Mouse (Mus musculus) hindbrain, embryonic 11.5 days (tissue): ENCODE results near the gene Mrpl54. TPM values are rescaled to one million over a fixed set of nuclear protein-coding genes. Genes with fewer than 3 reads are reported as not detected.

Experiments used
- ATAC-seq: fragments of 200-750 bp; cut with Nextera tagmentation; 2 replicates; pipeline ENCODE4 v1.8.0; 2017; ENCODE audit warnings: mild to moderate bottlenecking, moderate TSS enrichment, moderate library complexity; ENCODE audit not compliant: low FRiP score
- DNase-seq: peaks from one replicate; pipeline ENCODE4 v3.0.0-alpha.2; 2015; ENCODE audit warnings: low spot score
- H3K27ac ChIP-seq: fragments of 300-500 bp; sonication (generic); 2 replicates; pipeline ENCODE4 v1.5.1; 2014; ENCODE audit warnings: mild to moderate bottlenecking, low read depth, low read length
- H3K27me3 ChIP-seq: fragments of 300-500 bp; sonication (generic); 2 replicates; pipeline ENCODE4 v1.6.1; 2014; ENCODE audit warnings: mild to moderate bottlenecking, low read length, moderate library complexity, mixed read lengths; ENCODE audit not compliant: control insufficient read depth, insufficient read depth
- H3K36me3 ChIP-seq: fragments of 300-500 bp; sonication (generic); 2 replicates; pipeline ENCODE4 v1.6.1; 2014; ENCODE audit warnings: mild to moderate bottlenecking, low read length, moderate library complexity, mixed read lengths; ENCODE audit not compliant: control insufficient read depth, insufficient read depth
- H3K4me1 ChIP-seq: fragments of 300-500 bp; sonication (generic); replicated peaks from 2 replicates; pipeline ENCODE4 v1.6.1; 2014; ENCODE audit warnings: low read length, mixed read lengths; ENCODE audit not compliant: control insufficient read depth, insufficient read depth
- H3K4me2 ChIP-seq: fragments of 300-500 bp; sonication (generic); replicated peaks from 2 replicates; pipeline ENCODE4 v1.6.1; 2014; ENCODE audit warnings: mild to moderate bottlenecking, low read depth, low read length
- H3K4me3 ChIP-seq: fragments of 300-500 bp; sonication (generic); 2 replicates; pipeline ENCODE4 v1.5.1; 2014; ENCODE audit warnings: low read depth, low read length
- H3K9ac ChIP-seq: fragments of 300-500 bp; sonication (generic); 2 replicates; pipeline ENCODE4 v1.6.1; 2014; ENCODE audit warnings: low read depth, low read length
- H3K9me3 ChIP-seq: fragments of 300-500 bp; sonication (generic); 2 replicates; pipeline ENCODE4 v1.6.1; 2016; ENCODE audit warnings: low read length; ENCODE audit not compliant: control insufficient read depth
- WGBS: fragments of 180-500 bp; shearing (Covaris S2); extraction: QIAGEN DNeasy Blood & Tissue Kit; methylation state at CpG from one replicate; pipeline ENCODE4 v1.1.7; 2014; 5-methylcytosine and 5-hydroxymethylcytosine counted together
- polyA plus RNA-seq: library from polyadenylated mRNA; unstranded; fragments of >200 nt; fragmentation: Nextera tagmentation; extraction: Ambion mirVana; gene quantifications from 2 replicates; pipeline ENCODE4 v1.2.1, GENCODE M21; 2014

The Mrpl54 gene
- polyA plus RNA-seq, 1 experiment from 2014 or later, result 182 TPM

- no peak overlapping the region for H3K4me3 ChIP-seq
- H3K4me1 ChIP-seq, result peaks cover 9% of the 10 kb centered on the region; the same call in 1 of the 2 replicates
- no peak overlapping the region for H3K4me2 ChIP-seq
- WGBS, result 13% methylated on average over 24 of the region's 24 CpGs
- ATAC-seq (no peak), DNase-seq (no peak)
- H3K36me3 ChIP-seq, result no peaks in the 10 kb centered on the region
- H3K27me3 ChIP-seq, result peaks cover 21% of the 10 kb centered on the region
- H3K9me3 ChIP-seq, result no peaks in the 10 kb centered on the region
- H3K27ac ChIP-seq, result no peak overlapping the region
- no peak overlapping the region for H3K9ac ChIP-seq
These were observed 24.1 kb upstream of the Mrpl54 start for GRCm38 (mm10) chr10:81290698-81291460.

GRCm38 (mm10) chr10:81289811-81290210 is 23.1 kb upstream of the Mrpl54 start:
- H3K4me1 ChIP-seq, result peaks cover 10% of the 10 kb centered on the region; the same call in 1 of the 2 replicates
- no peak overlapping the region for H3K27ac ChIP-seq
- no peak for DNase-seq
- peaks cover 27% of the 10 kb centered on the region for H3K27me3 ChIP-seq
- 65% methylated on average over 14 of the region's 14 CpGs for WGBS
- H3K4me2 ChIP-seq, result no peak overlapping the region
- no peak for ATAC-seq
- no peak overlapping the region for H3K4me3 ChIP-seq
- no peak overlapping the region for H3K9ac ChIP-seq
- H3K36me3 ChIP-seq, result no peaks in the 10 kb centered on the region
- no peaks in the 10 kb centered on the region for H3K9me3 ChIP-seq

- H3K36me3 ChIP-seq, result no peaks in the 10 kb centered on the region
- ATAC-seq (no peak), DNase-seq (peak; percentile 81)
- no peak overlapping the region for H3K27ac ChIP-seq
- H3K4me1 ChIP-seq, result peaks cover 6% of the 10 kb centered on the region; the same call in 1 of the 2 replicates
- peaks cover 32% of the 10 kb centered on the region for H3K27me3 ChIP-seq
- no peak overlapping the region for H3K4me2 ChIP-seq
- H3K4me3 ChIP-seq, result no peak overlapping the region
- 2% methylated on average over 7 of the region's 7 CpGs for WGBS
- no peak overlapping the region for H3K9ac ChIP-seq
- no peaks in the 10 kb centered on the region for H3K9me3 ChIP-seq
These were observed 22.5 kb upstream of the Mrpl54 start for GRCm38 (mm10) chr10:81289278-81289677.

- WGBS, result 39% methylated on average over 6 of the region's 6 CpGs
- DNase-seq, result peak; percentile 68
- Histone ChIP-seq H3K4me1 (0 out of 2 replicates have a peak, but pooled peaks cover 3% of the 10 kb centered on the region), H3K4me3 (no peak overlapping the region), H3K9me3 (no peaks in the 10 kb centered on the region), H3K4me2 (no peak overlapping the region), H3K9ac (no peak overlapping the region), H3K27ac (no peak overlapping the region), H3K36me3 (no peaks in the 10 kb centered on the region), H3K27me3 (peaks cover 39% of the 10 kb centered on the region)
- no peak for ATAC-seq
These were observed 21.9 kb upstream of the Mrpl54 start for GRCm38 (mm10) chr10:81288601-81289000.

GRCm38 (mm10) chr10:81287513-81288157 is 20.9 kb upstream of the Mrpl54 start:
- ATAC-seq (no peak), DNase-seq (peak; percentile 67)
- Histone ChIP-seq H3K36me3 (no peaks in the 10 kb centered on the region), H3K9me3 (no peaks in the 10 kb centered on the region), H3K27me3 (peaks cover 44% of the 10 kb centered on the region), H3K4me3 (no peak overlapping the region), H3K4me1 (0 out of 2 replicates have a peak, but pooled peaks cover 3% of the 10 kb centered on the region), H3K27ac (no peak overlapping the region), H3K9ac (no peak overlapping the region), H3K4me2 (no peak overlapping the region)
- 60% methylated on average over 8 of the region's 8 CpGs for WGBS

GRCm38 (mm10) chr10:81286586-81286985 is 19.9 kb upstream of the Mrpl54 start:
- Histone ChIP-seq H3K27me3 (peaks cover 41% of the 10 kb centered on the region), H3K9ac (no peak overlapping the region), H3K36me3 (no peaks in the 10 kb centered on the region), H3K4me1 (0 out of 2 replicates have a peak, but pooled peaks cover 3% of the 10 kb centered on the region), H3K27ac (no peak overlapping the region), H3K4me3 (no peak overlapping the region), H3K4me2 (no peak overlapping the region), H3K9me3 (no peaks in the 10 kb centered on the region)
- no peak for ATAC-seq
- WGBS, result 53% methylated on average over 6 of the region's 6 CpGs
- DNase-seq, result no peak

GRCm38 (mm10) chr10:81285694-81286450 is 19.1 kb upstream of the Mrpl54 start:
- no peaks in the 10 kb centered on the region for H3K36me3 ChIP-seq
- no peaks in the 10 kb centered on the region for H3K9me3 ChIP-seq
- no peak overlapping the region for H3K27ac ChIP-seq
- ATAC-seq (peak; percentile 66), DNase-seq (peak; percentile 97)
- peaks cover 34% of the 10 kb centered on the region for H3K27me3 ChIP-seq
- peak overlapping the region; percentile 40 for H3K4me3 ChIP-seq
- 3% methylated on average over 54 of the region's 54 CpGs for WGBS
- peak overlapping the region; percentile 58 for H3K9ac ChIP-seq
- 0 out of 2 replicates have a peak, but pooled peaks cover 3% of the 10 kb centered on the region for H3K4me1 ChIP-seq
- H3K4me2 ChIP-seq, result peak overlapping the region; percentile 74

- no peaks in the 10 kb centered on the region for H3K9me3 ChIP-seq
- 9% methylated on average over 17 of the region's 17 CpGs for WGBS
- DNase-seq (no peak), ATAC-seq (no peak)
- no peak overlapping the region for H3K27ac ChIP-seq
- H3K36me3 ChIP-seq, result no peaks in the 10 kb centered on the region
- H3K9ac ChIP-seq, result no peak overlapping the region
- peaks cover 3% of the 10 kb centered on the region; the same call in 1 of the 2 replicates for H3K4me1 ChIP-seq
- H3K27me3 ChIP-seq, result peaks cover 25% of the 10 kb centered on the region
- H3K4me3 ChIP-seq, result no peak overlapping the region
- peak overlapping the region; percentile 74; the same call in 1 of the 2 replicates for H3K4me2 ChIP-seq
These were observed 18.0 kb upstream of the Mrpl54 start for GRCm38 (mm10) chr10:81284719-81285118.
